Mouse (Mus musculus): ENCODE measurements around the gene Abca1. TPM values are rescaled to one million over a fixed set of nuclear protein-coding genes. Genes with fewer than 3 reads are reported as not detected.

The Abca1 gene
- polyA plus RNA-seq, 1 experiment from 2014 or later, result 2.3 TPM

- no peaks in the 10 kb centered on the region for H3K36me3 ChIP-seq (ENCODE audit: control insufficient read depth, insufficient read depth, low read length)
- H3K27ac ChIP-seq (ENCODE audit: low read length), result no peak overlapping the region
- 92% methylated on average over 4 of the region's 4 CpGs for WGBS
- no peaks in the 10 kb centered on the region for H3K4me1 ChIP-seq (ENCODE audit: control insufficient read depth, insufficient read depth, low read length)
- no peak for ATAC-seq
- H3K4me2 ChIP-seq (ENCODE audit: low read depth, low read length), result no peak overlapping the region
- no peak overlapping the region for H3K9ac ChIP-seq (ENCODE audit: low read depth, low read length)
- no peaks in the 10 kb centered on the region for H3K9me3 ChIP-seq (ENCODE audit: control insufficient read depth, low read length)
- no peaks in the 10 kb centered on the region for H3K27me3 ChIP-seq (replicated peaks; ENCODE audit: control insufficient read depth, insufficient read depth, low read length)
- no peak overlapping the region for H3K4me3 ChIP-seq (ENCODE audit: low read length)
Observed at GRCm38 (mm10) chr4:53093615-53094014, 66.1 kb downstream of the Abca1 start.

- H3K4me3 ChIP-seq (ENCODE audit: low read length), result no peak overlapping the region
- no peaks in the 10 kb centered on the region for H3K4me1 ChIP-seq (ENCODE audit: control insufficient read depth, insufficient read depth, low read length)
- H3K36me3 ChIP-seq (ENCODE audit: control insufficient read depth, insufficient read depth, low read length), result no peaks in the 10 kb centered on the region
- no peak for ATAC-seq
- H3K9ac ChIP-seq (ENCODE audit: low read depth, low read length), result no peak overlapping the region
- H3K4me2 ChIP-seq (ENCODE audit: low read depth, low read length), result no peak overlapping the region
- no peaks in the 10 kb centered on the region for H3K9me3 ChIP-seq (ENCODE audit: control insufficient read depth, low read length)
- H3K27ac ChIP-seq (ENCODE audit: low read length), result no peak overlapping the region
- 70% methylated on average over 3 of the region's 3 CpGs for whole genome bisulfite sequencing
- H3K27me3 ChIP-seq (replicated peaks; ENCODE audit: control insufficient read depth, insufficient read depth, low read length), result no peaks in the 10 kb centered on the region
Observed at GRCm38 (mm10) chr4:53089641-53090040, 70.1 kb downstream of the Abca1 start.

- H3K36me3 ChIP-seq (ENCODE audit: control insufficient read depth, insufficient read depth, low read length), result no peaks in the 10 kb centered on the region
- ATAC-seq, result no peak
- H3K27ac ChIP-seq (ENCODE audit: low read length), result no peak overlapping the region
- no peak overlapping the region for H3K9ac ChIP-seq (ENCODE audit: low read depth, low read length)
- no peaks in the 10 kb centered on the region for H3K27me3 ChIP-seq (replicated peaks; ENCODE audit: control insufficient read depth, insufficient read depth, low read length)
- no peaks in the 10 kb centered on the region for H3K4me1 ChIP-seq (ENCODE audit: control insufficient read depth, insufficient read depth, low read length)
- H3K4me2 ChIP-seq (ENCODE audit: low read depth, low read length), result no peak overlapping the region
- H3K9me3 ChIP-seq (ENCODE audit: control insufficient read depth, low read length), result no peaks in the 10 kb centered on the region
- 47% methylated on average over 4 of the region's 4 CpGs for WGBS
- no peak overlapping the region for H3K4me3 ChIP-seq (ENCODE audit: low read length)
Observed at GRCm38 (mm10) chr4:53088999-53089398, 70.7 kb downstream of the Abca1 start.

- WGBS, result 77% methylated on average over 2 of the region's 2 CpGs
- Histone ChIP-seq H3K36me3 (ENCODE audit: control insufficient read depth, insufficient read depth, low read length) (no peaks in the 10 kb centered on the region), H3K4me2 (ENCODE audit: low read depth, low read length) (no peak overlapping the region), H3K4me3 (ENCODE audit: low read length) (no peak overlapping the region), H3K27me3 (replicated peaks; ENCODE audit: control insufficient read depth, insufficient read depth, low read length) (no peaks in the 10 kb centered on the region), H3K9me3 (ENCODE audit: control insufficient read depth, low read length) (no peaks in the 10 kb centered on the region), H3K4me1 (ENCODE audit: control insufficient read depth, insufficient read depth, low read length) (no peaks in the 10 kb centered on the region), H3K9ac (ENCODE audit: low read depth, low read length) (no peak overlapping the region), H3K27ac (ENCODE audit: low read length) (no peak overlapping the region)
- no peak for ATAC-seq
Observed at GRCm38 (mm10) chr4:53086636-53087035, 73.1 kb downstream of the Abca1 start.

- Histone ChIP-seq H3K4me2 (ENCODE audit: low read depth, low read length) (no peak overlapping the region), H3K27me3 (replicated peaks; ENCODE audit: control insufficient read depth, insufficient read depth, low read length) (no peaks in the 10 kb centered on the region), H3K27ac (ENCODE audit: low read length) (no peak overlapping the region), H3K36me3 (ENCODE audit: control insufficient read depth, insufficient read depth, low read length) (no peaks in the 10 kb centered on the region), H3K9me3 (ENCODE audit: control insufficient read depth, low read length) (no peaks in the 10 kb centered on the region), H3K4me3 (ENCODE audit: low read length) (no peak overlapping the region), H3K4me1 (ENCODE audit: control insufficient read depth, insufficient read depth, low read length) (no peaks in the 10 kb centered on the region), H3K9ac (ENCODE audit: low read depth, low read length) (no peak overlapping the region)
- ATAC-seq, result no peak
- 53% methylated on average over 4 of the region's 4 CpGs for WGBS
Observed at GRCm38 (mm10) chr4:53085634-53086033, 74.1 kb downstream of the Abca1 start.

GRCm38 (mm10) chr4:53083071-53083470, 76.6 kb downstream of the Abca1 start:
- WGBS, result 92% methylated on average over 2 of the region's 2 CpGs
- Histone ChIP-seq H3K4me2 (ENCODE audit: low read depth, low read length) (no peak overlapping the region), H3K27ac (ENCODE audit: low read length) (no peak overlapping the region), H3K9ac (ENCODE audit: low read depth, low read length) (no peak overlapping the region), H3K9me3 (ENCODE audit: control insufficient read depth, low read length) (no peaks in the 10 kb centered on the region), H3K27me3 (replicated peaks; ENCODE audit: control insufficient read depth, insufficient read depth, low read length) (no peaks in the 10 kb centered on the region), H3K4me3 (ENCODE audit: low read length) (no peak overlapping the region), H3K36me3 (ENCODE audit: control insufficient read depth, insufficient read depth, low read length) (no peaks in the 10 kb centered on the region), H3K4me1 (ENCODE audit: control insufficient read depth, insufficient read depth, low read length) (no peaks in the 10 kb centered on the region)
- ATAC-seq, result no peak

GRCm38 (mm10) chr4:53082451-53082850, 77.2 kb downstream of the Abca1 start:
- ATAC-seq, result no peak
- no peak overlapping the region for H3K4me3 ChIP-seq (ENCODE audit: low read length)
- H3K36me3 ChIP-seq (ENCODE audit: control insufficient read depth, insufficient read depth, low read length), result no peaks in the 10 kb centered on the region
- no peak overlapping the region for H3K27ac ChIP-seq (ENCODE audit: low read length)
- 81% methylated on average over 7 of the region's 7 CpGs for WGBS
- H3K4me2 ChIP-seq (ENCODE audit: low read depth, low read length), result no peak overlapping the region
- H3K9me3 ChIP-seq (ENCODE audit: control insufficient read depth, low read length), result no peaks in the 10 kb centered on the region
- H3K4me1 ChIP-seq (ENCODE audit: control insufficient read depth, insufficient read depth, low read length), result no peaks in the 10 kb centered on the region
- H3K27me3 ChIP-seq (replicated peaks; ENCODE audit: control insufficient read depth, insufficient read depth, low read length), result no peaks in the 10 kb centered on the region
- H3K9ac ChIP-seq (ENCODE audit: low read depth, low read length), result no peak overlapping the region

- 87% methylated on average over 11 of the region's 11 CpGs for WGBS
- ATAC-seq, result no peak
- no peak overlapping the region for H3K4me3 ChIP-seq (ENCODE audit: low read length)
Observed at GRCm38 (mm10) chr4:53081851-53082250, 77.8 kb downstream of the Abca1 start.

GRCm38 (mm10) chr4:53080290-53080689, 79.4 kb downstream of the Abca1 start:
- H3K4me3 ChIP-seq (ENCODE audit: low read length), result no peak overlapping the region
- no peaks in the 10 kb centered on the region for H3K27me3 ChIP-seq (replicated peaks; ENCODE audit: control insufficient read depth, insufficient read depth, low read length)
- no peaks in the 10 kb centered on the region for H3K9me3 ChIP-seq (ENCODE audit: control insufficient read depth, low read length)
- no peak overlapping the region for H3K27ac ChIP-seq (ENCODE audit: low read length)
- no peak overlapping the region for H3K9ac ChIP-seq (ENCODE audit: low read depth, low read length)
- no peaks in the 10 kb centered on the region for H3K36me3 ChIP-seq (ENCODE audit: control insufficient read depth, insufficient read depth, low read length)
- no peak for ATAC-seq
- 76% methylated on average over 3 of the region's 3 CpGs for WGBS
- H3K4me2 ChIP-seq (ENCODE audit: low read depth, low read length), result no peak overlapping the region
- no peaks in the 10 kb centered on the region for H3K4me1 ChIP-seq (ENCODE audit: control insufficient read depth, insufficient read depth, low read length)

More at GRCm38 (mm10) chr4:53081851-53082250, 77.8 kb downstream of the Abca1 start:
- Histone ChIP-seq H3K27me3 (replicated peaks; ENCODE audit: control insufficient read depth, insufficient read depth, low read length) (no peaks in the 10 kb centered on the region), H3K9ac (ENCODE audit: low read depth, low read length) (no peak overlapping the region), H3K4me2 (ENCODE audit: low read depth, low read length) (no peak overlapping the region), H3K36me3 (ENCODE audit: control insufficient read depth, insufficient read depth, low read length) (no peaks in the 10 kb centered on the region), H3K9me3 (ENCODE audit: control insufficient read depth, low read length) (no peaks in the 10 kb centered on the region), H3K27ac (ENCODE audit: low read length) (no peak overlapping the region), H3K4me1 (ENCODE audit: control insufficient read depth, insufficient read depth, low read length) (no peaks in the 10 kb centered on the region)

- no peaks in the 10 kb centered on the region for H3K36me3 ChIP-seq (ENCODE audit: control insufficient read depth, insufficient read depth, low read length)
- H3K4me2 ChIP-seq (ENCODE audit: low read depth, low read length), result no peak overlapping the region
- no peak overlapping the region for H3K9ac ChIP-seq (ENCODE audit: low read depth, low read length)
- H3K4me1 ChIP-seq (ENCODE audit: control insufficient read depth, insufficient read depth, low read length), result no peaks in the 10 kb centered on the region
- no peaks in the 10 kb centered on the region for H3K27me3 ChIP-seq (replicated peaks; ENCODE audit: control insufficient read depth, insufficient read depth, low read length)
- H3K9me3 ChIP-seq (ENCODE audit: control insufficient read depth, low read length), result no peaks in the 10 kb centered on the region
- no peak overlapping the region for H3K4me3 ChIP-seq (ENCODE audit: low read length)
- no peak overlapping the region for H3K27ac ChIP-seq (ENCODE audit: low read length)
- no peak for ATAC-seq
- 87% methylated on average over 2 of the region's 2 CpGs for WGBS
Observed at GRCm38 (mm10) chr4:53078793-53079310, 80.8 kb downstream of the Abca1 start.
